ENCODE assay signal across 8 mouse cellular contexts in genomic region chr13:100832741-100833639, GRCm38 (mm10). TPM values are rescaled to one million over a fixed set of nuclear protein-coding genes. Genes with fewer than 3 reads are reported as not detected.
DNase-seq lines count a peak whose midpoint lies in the region; ATAC-seq lines count a peak whose summit lies in the region.

Slc30a5 (minus strand) TSS chr13:100833427.

- H3K9ac ChIP-seq in hindbrain, embryonic 16.5 days (ENCODE audit: low read depth, low read length) = peak within 1 kb of the TSS; percentile 98

- H3K36me3 ChIP-seq in hindbrain, embryonic 16.5 days (ENCODE audit: control insufficient read depth, insufficient read depth, low read length) = no peaks in the 10 kb centered on the region
- H3K36me3 ChIP-seq in macrophage (ENCODE audit: inconsistent target) = peaks cover 12% of the 10 kb centered on the region; the same call in 1 of the 2 replicates

- peak within 1 kb of the TSS; percentile 90 for H3K27ac ChIP-seq in hindbrain, embryonic 16.5 days (ENCODE audit: low read depth, low read length)
- H3K27ac ChIP-seq in macrophage = peak within 1 kb of the TSS; percentile 90

- ATAC-seq in hindbrain, embryonic 16.5 days = peak; percentile 98

- DNase-seq in WW6 (ENCODE audit: low read depth, low spot score) = peak; percentile 99
- peak; percentile 98 to 99 for DNase-seq in cerebellum, postnatal 4 days (ENCODE audit: low spot score in 2 of 2)
- DNase-seq in gastrocnemius, adult 18-20 months (ENCODE audit: low spot score) = peak; percentile 100
- DNase-seq in left cerebral cortex, adult 18-20 months (ENCODE audit: low spot score in 2 of 2) = peak; percentile 99
- DNase-seq in right cerebral cortex, adult 18-20 months = peak; percentile 99
- peak; percentile 97 for DNase-seq in urinary bladder, postnatal 10 days (ENCODE audit: low spot score)

- peak within 1 kb of the TSS; percentile 85 for H3K4me2 ChIP-seq in hindbrain, embryonic 16.5 days (ENCODE audit: low read length)

- under 1% methylated on average over 80 of the region's 94 CpGs for WGBS in hindbrain, embryonic 16.5 days
- 0% methylated on average over 84 of the region's 94 CpGs for WGBS in macrophage (ENCODE audit: missing documents)

- H3K79me2 ChIP-seq in macrophage (ENCODE audit: inconsistent target) = peaks cover 47% of the 10 kb centered on the region

- no peaks in the 10 kb centered on the region for H3K9me3 ChIP-seq in hindbrain, embryonic 16.5 days (ENCODE audit: control insufficient read depth, low read length)

- peak within 1 kb of the TSS; percentile 99 for H3K4me3 ChIP-seq in hindbrain, embryonic 16.5 days (ENCODE audit: low read length)
- peak within 1 kb of the TSS; percentile 92 for H3K4me3 ChIP-seq in macrophage (ENCODE audit: inconsistent target)

- H3K27me3 ChIP-seq in hindbrain, embryonic 16.5 days (replicated peaks; ENCODE audit: control insufficient read depth, insufficient read depth, low read length) = no peaks in the 10 kb centered on the region

- H3K4me1 ChIP-seq in hindbrain, embryonic 16.5 days (ENCODE audit: control insufficient read depth, insufficient read depth, low read depth, low read length) = peaks cover 16% of the 10 kb centered on the region

RNA-seq across cellular contexts. Expression of gene Slc30a5, which starts in this region (rescaled TPM):
- total RNA-seq in gastrocnemius, adult 18-20 months (2021) = 10 to 100 TPM in 1 of 2 experiments, 1 to 10 TPM in 1; 9.4 to 10.7 TPM
- 30.8 and 31.4 TPM in 2 replicates for polyA plus RNA-seq in hindbrain, embryonic 16.5 days (2015; fragmentation: Nextera tagmentation; extraction: Ambion mirVana)
- total RNA-seq in left cerebral cortex, adult 18-20 months (2021) = 10 to 100 TPM; 42.2 to 43.7 TPM
- total RNA-seq in macrophage (2018; cell fraction: chromatin; rRNA removed) = 10 to 100 TPM; 22.7 to 86.7 (median 45.4) TPM
- total RNA-seq in macrophage (2018; cell fraction: cytosol; rRNA removed) = 10 to 100 TPM; 27.8 to 64.5 (median 42.7) TPM
- total RNA-seq in macrophage (2018; cell fraction: nucleus; rRNA removed) = 10 to 100 TPM; 27.6 to 95.1 (median 53.0) TPM
- 51.0 to 58.9 TPM (median 54.2 TPM) in 3 replicates for polyA plus RNA-seq in macrophage (2018)

Comparison
In these comparisons a context has a peak if more than half of its experiments do, and no peak if none do; other contexts are left out.
1. Peak in every context shown above with its lines: DNase-seq, ATAC-seq, H3K4me3 ChIP-seq and H3K27ac ChIP-seq.